Mouse (Mus musculus) heart, adult 2 months (tissue): ENCODE data around the gene F9.
A peak's percentile ranks its signal among the peaks of the same experiment; 100 is the strongest.

Experiments used
- CTCF ChIP-seq: fragments of 200-600 bp; IDR thresholded peaks from 2 replicates; pipeline ENCODE4 v1.8.1; 2022; ENCODE audit warnings: antibody characterized with exemption, mild to moderate bottlenecking, moderate library complexity
- EP300 ChIP-seq: fragments of 200-500 bp; IDR thresholded peaks from 2 replicates; pipeline ENCODE4 v1.6.1; 2011; ENCODE audit warnings: low read depth, low read length, control low read depth; ENCODE audit not compliant: insufficient read depth
- POLR2A ChIP-seq: fragments of 200-500 bp; IDR thresholded peaks from 2 replicates; pipeline ENCODE4 v1.6.1; 2011; ENCODE audit warnings: mild to moderate bottlenecking, low read depth, low read length, control low read depth; ENCODE audit not compliant: insufficient read depth

GRCm38 (mm10) chrX:60013084-60013676 lies 13.9 kb downstream of the F9 start:
- no peak for TF ChIP-seq POLR2A
- TF ChIP-seq CTCF: peak; percentile 77
- no peak for TF ChIP-seq EP300
